Mouse (Mus musculus) liver, adult 2 months (tissue): ENCODE results near the gene Fblim1. TPM values are rescaled to one million over a fixed set of nuclear protein-coding genes. Genes with fewer than 3 reads are reported as not detected.

ENCODE experiments used
- DNase-seq: peaks from one replicate; pipeline ENCODE4 v3.0.0-alpha.2; 2011; ENCODE audit warnings: low read depth, low spot score; ENCODE audit errors: extremely low read depth
- H3K27ac ChIP-seq: fragments of 200-500 bp; replicated peaks from 2 replicates; pipeline ENCODE4 v1.5.1; 2012; ENCODE audit warnings: low read depth, mild to moderate bottlenecking, control low read depth, inconsistent platforms, low read length; ENCODE audit not compliant: insufficient read depth
- H3K27me3 ChIP-seq: fragments of 200-500 bp; 2 replicates; pipeline ENCODE4 v1.6.1; 2012; ENCODE audit warnings: mild to moderate bottlenecking, moderate library complexity, low read length, inconsistent platforms; ENCODE audit not compliant: control insufficient read depth, insufficient read depth
- H3K36me3 ChIP-seq: fragments of 200-500 bp; 2 replicates; pipeline ENCODE4 v1.6.1; 2012; ENCODE audit warnings: low read length, inconsistent platforms; ENCODE audit not compliant: control insufficient read depth, insufficient read depth
- H3K4me1 ChIP-seq: fragments of 200-500 bp; 2 replicates; pipeline ENCODE4 v1.6.1; 2011; ENCODE audit warnings: low read length; ENCODE audit not compliant: control insufficient read depth, insufficient read depth
- H3K4me3 ChIP-seq: fragments of 200-500 bp; 2 replicates; pipeline ENCODE4 v1.5.1; 2011; ENCODE audit warnings: low read depth, mild to moderate bottlenecking, control low read depth, low read length, moderate library complexity; ENCODE audit not compliant: insufficient read depth
- H3K79me2 ChIP-seq: fragments of 200-500 bp; 2 replicates; pipeline ENCODE4 v1.6.1; 2012; ENCODE audit warnings: inconsistent platforms, mild to moderate bottlenecking, low read length, moderate library complexity; ENCODE audit not compliant: control insufficient read depth, insufficient read depth
- H3K9ac ChIP-seq: fragments of 200-500 bp; 2 replicates; pipeline ENCODE4 v1.6.1; 2012; ENCODE audit warnings: low read depth, mild to moderate bottlenecking, control low read depth, inconsistent platforms, low read length
- CTCF ChIP-seq: fragments of 200-500 bp; IDR thresholded peaks from 2 replicates; pipeline ENCODE4 v1.5.1; 2011; ENCODE audit warnings: low read depth, low read length, control low read depth
- POLR2A ChIP-seq: fragments of 200-500 bp; IDR thresholded peaks from 2 replicates; pipeline ENCODE4 v1.6.1; 2011; ENCODE audit warnings: low read length, control low read depth; ENCODE audit not compliant: insufficient read depth; ENCODE audit errors: extremely low read depth
- WGBS: fragments of 180-500 bp; shearing (Covaris S2); methylation state at CpG from one replicate; pipeline ENCODE4 v1.1.7; 2018; 5-methylcytosine and 5-hydroxymethylcytosine counted together
- polyA plus RNA-seq: library from polyadenylated mRNA; depleted of rRNA; stranded (reverse); fragments of >200 nt; gene quantifications from 2 replicates; pipeline ENCODE4 v1.2.3, GENCODE M21; 2012
- total RNA-seq: library from RNA; depleted of rRNA; stranded (reverse); fragments of >200 nt; gene quantifications from 2 replicates; pipeline ENCODE4 v1.2.3, GENCODE M21; 2014

Gene Fblim1
- total and polyA plus RNA-seq, 2 experiments: 0.37 to 0.86 TPM

GRCm38 (mm10) chr4:141537226-141537610 lies 68.7 kb downstream of the Fblim1 start:
- Histone ChIP-seq H3K4me3 (peak overlapping the region; percentile 78), H3K9ac (peak overlapping the region; percentile 76), H3K4me1 (peaks cover 5% of the 10 kb centered on the region; the same call in 1 of the 2 replicates), H3K36me3 (no peaks in the 10 kb centered on the region), H3K79me2 (peaks cover 32% of the 10 kb centered on the region; the same call in 1 of the 2 replicates), H3K27me3 (no peaks in the 10 kb centered on the region), H3K27ac (peak overlapping the region; percentile 80)
- no peak for TF ChIP-seq CTCF
- TF ChIP-seq POLR2A: no peak
- peak; percentile 41 for DNase-seq
- WGBS: under 1% methylated on average over 14 of the region's 14 CpGs

GRCm38 (mm10) chr4:141536291-141537225 lies 69.3 kb downstream of the Fblim1 start:
- peak; percentile 74 for DNase-seq
- WGBS: under 1% methylated on average over 61 of the region's 61 CpGs
- Histone ChIP-seq H3K4me3 (peak overlapping the region; percentile 78), H3K27me3 (no peaks in the 10 kb centered on the region), H3K79me2 (peaks cover 39% of the 10 kb centered on the region; the same call in 1 of the 2 replicates), H3K27ac (peak overlapping the region; percentile 80), H3K9ac (peak overlapping the region; percentile 76), H3K4me1 (peaks cover 7% of the 10 kb centered on the region; the same call in 1 of the 2 replicates), H3K36me3 (no peaks in the 10 kb centered on the region)
- TF ChIP-seq CTCF (no peak), POLR2A (0 out of 2 replicates have a peak, but pooled peaks have one; percentile 27)

- DNase-seq: peak; percentile 37
- TF ChIP-seq CTCF (peak; percentile 40), POLR2A (no peak)
- H3K36me3 ChIP-seq: no peaks in the 10 kb centered on the region
- H3K79me2 ChIP-seq: peaks cover 51% of the 10 kb centered on the region; the same call in 1 of the 2 replicates
- H3K27ac ChIP-seq: no peak overlapping the region
- WGBS: 35% methylated on average over 9 of the region's 11 CpGs
- H3K4me3 ChIP-seq: peak overlapping the region; percentile 78; the same call in 1 of the 2 replicates
- peaks cover 7% of the 10 kb centered on the region; the same call in 1 of the 2 replicates for H3K4me1 ChIP-seq
- no peak overlapping the region for H3K9ac ChIP-seq
- H3K27me3 ChIP-seq: no peaks in the 10 kb centered on the region
These were observed 70.8 kb downstream of the Fblim1 start for GRCm38 (mm10) chr4:141534947-141535680.

GRCm38 (mm10) chr4:141530979-141531378 lies 74.9 kb downstream of the Fblim1 start:
- no peaks in the 10 kb centered on the region for H3K36me3 ChIP-seq
- H3K4me1 ChIP-seq: peaks cover 20% of the 10 kb centered on the region
- WGBS: 70% methylated on average over 15 of the region's 15 CpGs
- H3K27me3 ChIP-seq: no peaks in the 10 kb centered on the region
- no peak for DNase-seq
- H3K79me2 ChIP-seq: peaks cover 60% of the 10 kb centered on the region
- H3K27ac ChIP-seq: no peak overlapping the region
- H3K4me3 ChIP-seq: no peak overlapping the region
- H3K9ac ChIP-seq: no peak overlapping the region
- no peak for TF ChIP-seq POLR2A
- no peak for TF ChIP-seq CTCF

- H3K79me2 ChIP-seq: peaks cover 62% of the 10 kb centered on the region
- DNase-seq: no peak
- 85% methylated on average over 11 of the region's 11 CpGs for WGBS
- H3K9ac ChIP-seq: no peak overlapping the region
- H3K27ac ChIP-seq: no peak overlapping the region
- no peaks in the 10 kb centered on the region for H3K36me3 ChIP-seq
- H3K4me3 ChIP-seq: no peak overlapping the region
- H3K4me1 ChIP-seq: peaks cover 28% of the 10 kb centered on the region
- TF ChIP-seq CTCF (peak; percentile 27; the same call in 1 of the 2 replicates), POLR2A (no peak)
- no peaks in the 10 kb centered on the region for H3K27me3 ChIP-seq
These were observed 77.0 kb downstream of the Fblim1 start for GRCm38 (mm10) chr4:141528938-141529337.
